Mouse (Mus musculus): ENCODE measurements around the gene Stxbp1. TPM values are rescaled to one million over a fixed set of nuclear protein-coding genes. Genes with fewer than 3 reads are reported as not detected.

Stxbp1 gene
- polyA plus RNA-seq (2015; fragmentation: Nextera tagmentation; extraction: Ambion mirVana) = 6.0 and 7.0 TPM in 2 replicates

GRCm38 (mm10) chr2:32846805-32847467 lies at the start of gene Stxbp1:
Stxbp1 (minus strand) TSS chr2:32847245.
- DNase-seq (ENCODE audit: low spot score) = peak; percentile 91

DNA sequence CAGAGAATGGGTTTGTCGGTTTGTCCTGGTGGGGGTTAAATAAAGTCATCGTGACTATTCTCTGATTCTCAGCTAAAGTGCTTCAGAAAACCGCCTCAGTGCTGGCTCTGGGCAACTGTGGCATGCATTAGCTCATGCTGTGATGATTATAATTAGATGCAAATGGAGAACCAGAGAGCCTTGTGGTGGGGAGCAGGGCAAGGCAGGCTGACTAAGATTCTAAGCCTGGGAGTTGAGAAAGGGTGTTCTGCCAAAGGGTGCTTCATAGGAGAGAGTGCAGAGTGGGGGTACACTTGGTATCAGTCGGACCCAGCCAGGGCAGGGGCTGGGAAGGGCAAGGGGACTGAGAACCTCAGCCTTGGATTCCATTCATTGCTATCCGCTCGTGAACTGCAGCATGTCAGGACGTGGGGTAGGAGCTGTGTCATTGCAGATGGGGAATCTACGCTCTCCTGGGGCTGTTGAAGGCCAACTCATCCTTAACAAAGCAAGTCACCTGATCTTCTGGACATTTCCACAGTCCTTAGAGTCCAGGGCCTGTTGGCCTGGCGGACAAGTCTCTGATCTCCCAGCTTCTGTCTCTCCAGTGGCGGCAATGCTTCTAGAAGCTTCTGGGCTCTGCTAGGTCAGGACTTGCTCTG lies 49.6 kb upstream of the Stxbp1 start:
- DNase-seq (ENCODE audit: low spot score) = no peak

DNA sequence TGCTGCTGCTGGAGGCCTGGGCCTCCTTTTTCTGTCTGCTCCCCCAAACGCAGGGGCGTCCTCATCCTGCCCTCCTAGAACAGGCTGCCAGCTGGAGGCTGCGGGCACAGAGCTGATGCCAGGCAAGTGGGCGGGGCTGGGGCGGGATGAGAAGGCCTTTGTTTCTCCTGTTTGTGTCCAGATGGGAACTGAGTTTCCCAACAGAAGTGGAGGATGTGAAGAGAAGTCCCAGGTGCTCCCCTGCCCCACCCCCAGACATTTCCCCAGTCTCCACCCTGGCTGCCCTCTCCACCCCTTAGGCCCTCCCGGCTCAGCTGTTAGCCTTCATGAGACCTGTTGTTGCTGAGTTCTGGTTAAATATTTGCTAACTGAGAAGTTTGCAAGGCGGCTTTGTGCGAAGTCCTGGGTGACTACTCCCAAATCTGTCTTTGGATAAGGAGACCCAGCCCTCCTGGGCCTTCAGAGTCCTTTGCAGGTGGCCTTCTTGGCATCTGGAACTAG lies 48.6 kb upstream of the Stxbp1 start:
- DNase-seq (ENCODE audit: low spot score) = no peak

- DNase-seq (ENCODE audit: low spot score) = no peak
Measured at GRCm38 (mm10) chr2:32894097-32894496, 47.1 kb upstream of the Stxbp1 start.

- DNase-seq (ENCODE audit: low spot score) = no peak
Measured at GRCm38 (mm10) chr2:32892490-32892889, 45.4 kb upstream of the Stxbp1 start.

- no peak for DNase-seq (ENCODE audit: low spot score)
Measured at GRCm38 (mm10) chr2:32891278-32891677, 44.2 kb upstream of the Stxbp1 start.

DNA sequence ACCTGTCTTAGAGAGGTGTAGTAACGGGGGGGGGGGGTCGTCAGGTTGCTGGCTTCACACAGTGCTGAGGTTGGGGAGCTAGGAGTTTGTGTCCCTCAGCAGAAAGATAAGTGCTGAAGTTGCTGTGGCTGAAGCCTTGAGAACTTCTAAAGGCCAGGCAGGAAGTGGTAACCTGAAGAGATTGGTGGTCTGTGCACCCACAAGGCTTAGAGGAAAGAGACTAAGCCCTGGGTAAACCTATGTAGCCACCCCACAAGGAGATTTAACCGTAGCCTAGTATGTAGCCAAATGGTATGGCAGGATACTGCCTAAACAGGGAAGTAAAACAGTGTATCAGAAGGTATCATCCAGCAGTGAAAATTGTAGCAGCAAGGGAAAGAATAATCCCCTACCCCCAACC lies 43.2 kb upstream of the Stxbp1 start:
- peak; percentile 54 for DNase-seq (ENCODE audit: low spot score)

GRCm38 (mm10) chr2:32888551-32888950 lies 41.5 kb upstream of the Stxbp1 start:
- DNase-seq (ENCODE audit: low spot score) = no peak

GRCm38 (mm10) chr2:32888029-32888428 lies 41.0 kb upstream of the Stxbp1 start:
- DNase-seq (ENCODE audit: low spot score) = no peak

DNA sequence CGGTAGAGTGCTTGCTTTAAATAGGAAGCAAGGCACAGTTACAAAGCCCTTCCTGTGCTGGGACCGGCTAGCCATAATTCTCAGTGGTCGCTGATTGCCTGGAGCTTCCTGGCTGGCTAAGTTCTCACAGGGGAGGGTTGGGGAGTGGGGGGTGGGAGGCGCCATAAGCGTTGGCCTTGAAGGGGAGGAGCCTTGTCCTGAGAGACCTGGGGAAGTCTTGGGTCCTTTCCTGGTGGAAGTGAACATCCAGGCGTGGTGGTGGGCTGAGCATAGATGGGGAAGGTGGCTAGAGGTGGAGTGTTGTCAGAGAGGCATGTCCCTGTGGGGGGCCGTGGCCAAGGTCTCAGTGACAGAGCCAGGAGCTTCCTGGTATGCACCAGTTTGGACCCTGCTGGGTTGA lies 37.7 kb upstream of the Stxbp1 start:
- no peak for DNase-seq (ENCODE audit: low spot score)

- peak; percentile 26 for DNase-seq (ENCODE audit: low spot score)
Measured at GRCm38 (mm10) chr2:32882283-32883043, 35.4 kb upstream of the Stxbp1 start.

- no peak for DNase-seq (ENCODE audit: low spot score)
Measured at GRCm38 (mm10) chr2:32881723-32882122, 34.7 kb upstream of the Stxbp1 start.

GRCm38 (mm10) chr2:32881054-32881453 lies 34.0 kb upstream of the Stxbp1 start:
- DNase-seq (ENCODE audit: low spot score) = no peak

- DNase-seq (ENCODE audit: low spot score) = no peak
Measured at GRCm38 (mm10) chr2:32879593-32879992, 32.5 kb upstream of the Stxbp1 start.

DNA sequence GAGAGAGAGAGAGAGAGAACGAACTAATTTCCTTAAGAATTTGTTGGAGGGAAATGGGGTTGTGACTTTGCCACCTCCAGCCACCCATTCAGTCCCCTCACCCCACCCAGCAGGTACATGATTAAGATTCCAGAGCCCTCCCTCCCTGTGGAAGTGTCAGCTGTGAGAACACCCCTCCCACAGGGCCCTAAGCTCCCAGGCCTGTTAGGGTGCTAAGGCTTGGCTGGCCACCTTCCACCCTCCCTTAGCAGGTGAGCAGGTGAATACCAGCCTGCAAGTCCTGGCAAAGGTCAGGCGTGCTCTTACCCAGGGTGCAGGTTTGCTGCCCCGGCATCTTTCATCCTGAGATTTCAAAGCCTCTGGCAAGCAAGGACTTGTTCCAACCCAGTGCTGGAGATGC lies 31.4 kb upstream of the Stxbp1 start:
- no peak for DNase-seq (ENCODE audit: low spot score)

- DNase-seq (ENCODE audit: low spot score) = no peak
Measured at GRCm38 (mm10) chr2:32877761-32878393, 30.8 kb upstream of the Stxbp1 start.

- no peak for DNase-seq (ENCODE audit: low spot score)
Measured at GRCm38 (mm10) chr2:32877303-32877702, 30.3 kb upstream of the Stxbp1 start.

- no peak for DNase-seq (ENCODE audit: low spot score)
Measured at GRCm38 (mm10) chr2:32876490-32877302, 29.7 kb upstream of the Stxbp1 start.

- peak; percentile 45 for DNase-seq (ENCODE audit: low spot score)
Measured at GRCm38 (mm10) chr2:32875675-32876489, 28.8 kb upstream of the Stxbp1 start, which contains the start of gene Fam129b. Fam129b (plus strand) TSS chr2:32876114.
